Mouse (Mus musculus) lung, adult 2 months (tissue): ENCODE measurements around the gene Ppara.

Source experiments
- CTCF ChIP-seq: fragments of 200-500 bp; IDR thresholded peaks from 2 replicates; pipeline ENCODE4 v1.5.1; 2011; ENCODE audit warnings: mild to moderate bottlenecking, low read length, control low read depth; ENCODE audit not compliant: insufficient read depth
- POLR2A ChIP-seq: fragments of 200-500 bp; IDR thresholded peaks from 2 replicates; pipeline ENCODE4 v1.6.1; 2011; ENCODE audit warnings: low read depth, mild to moderate bottlenecking, control low read depth, low read length, borderline replicate concordance; ENCODE audit errors: extremely low read depth

DNA sequence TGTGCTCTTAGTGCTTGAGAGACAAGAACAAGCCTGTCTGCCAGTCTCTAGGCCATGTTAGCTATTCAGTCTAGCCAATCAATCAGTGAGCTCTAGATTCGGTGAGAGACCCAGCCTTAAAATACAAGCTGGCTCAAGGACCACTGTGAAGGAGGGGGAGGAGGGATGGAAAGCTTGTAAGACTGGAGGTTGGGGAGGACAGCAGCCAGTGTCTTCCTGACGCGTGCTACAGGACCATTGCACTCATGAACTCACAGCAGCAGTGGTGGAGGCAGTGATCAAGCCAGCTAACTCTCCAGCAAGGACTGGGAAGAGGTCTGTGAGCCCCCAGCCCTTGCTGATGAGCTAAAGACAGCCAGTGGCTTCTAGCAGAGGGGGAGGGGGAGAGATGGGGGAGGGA lies 30.2 kb downstream of the Ppara start:
- TF ChIP-seq CTCF (no peak), POLR2A (no peak)
